Mouse (Mus musculus): ENCODE measurements at regions not wholly inside any gene's neighbourhood (a gene's known extent, or its start where the extent isn't known, plus 50 kb on each side); places are given as distances from the start of the nearest gene placed in this dataset.
A peak's percentile ranks its signal among the peaks of the same experiment; 100 is the strongest.

DNA sequence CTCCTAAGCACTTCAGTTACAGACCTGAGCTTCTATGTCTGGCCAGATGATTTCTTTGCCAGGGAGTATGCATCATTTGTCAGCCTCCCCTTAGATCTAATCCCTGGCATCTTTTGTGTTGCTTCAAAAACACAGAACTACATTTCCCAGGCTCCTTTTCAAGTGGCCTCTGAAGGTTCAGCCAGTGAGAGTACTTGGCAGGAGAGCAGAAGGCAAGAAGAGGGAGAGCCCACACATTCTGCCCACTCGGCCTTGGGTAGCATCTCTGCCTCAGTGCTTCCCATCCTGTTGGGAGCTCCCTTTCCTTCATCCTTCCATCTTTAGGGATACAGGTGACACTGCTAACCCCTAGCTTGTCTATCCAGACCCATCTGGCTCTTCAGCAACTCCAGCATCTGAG, 214.9 kb downstream of the Bcor start:
- TF ChIP-seq CTCF (IDR thresholded peaks at IDR 0.05; ENCODE audit: low read depth, low read length) (no peak), POLR2A (IDR thresholded peaks at IDR 0.05; ENCODE audit: extremely low read depth, insufficient read depth, low read length) (no peak)
- Histone ChIP-seq H3K36me3 (ENCODE audit: control insufficient read depth, insufficient read depth, low read length) (no peaks in the 10 kb centered on the region), H3K4me1 (ENCODE audit: control insufficient read depth, insufficient read depth, low read length) (0 out of 2 replicates have a peak, but pooled peaks cover 1% of the 10 kb centered on the region), H3K27me3 (ENCODE audit: control insufficient read depth, insufficient read depth, low read length) (no peaks in the 10 kb centered on the region), H3K4me3 (ENCODE audit: insufficient read depth, low read depth, low read length) (no peak overlapping the region), H3K27ac (replicated peaks; ENCODE audit: insufficient read depth, low read depth, low read length) (no peak overlapping the region), H3K79me2 (ENCODE audit: control insufficient read depth, insufficient read depth, low read length) (no peaks in the 10 kb centered on the region), H3K9ac (ENCODE audit: low read depth, low read length) (no peak overlapping the region)
- WGBS: 100% methylated on average over 1 of the region's 1 CpGs
- no peak for DNase-seq (ENCODE audit: extremely low read depth, low read depth, low spot score)

DNA sequence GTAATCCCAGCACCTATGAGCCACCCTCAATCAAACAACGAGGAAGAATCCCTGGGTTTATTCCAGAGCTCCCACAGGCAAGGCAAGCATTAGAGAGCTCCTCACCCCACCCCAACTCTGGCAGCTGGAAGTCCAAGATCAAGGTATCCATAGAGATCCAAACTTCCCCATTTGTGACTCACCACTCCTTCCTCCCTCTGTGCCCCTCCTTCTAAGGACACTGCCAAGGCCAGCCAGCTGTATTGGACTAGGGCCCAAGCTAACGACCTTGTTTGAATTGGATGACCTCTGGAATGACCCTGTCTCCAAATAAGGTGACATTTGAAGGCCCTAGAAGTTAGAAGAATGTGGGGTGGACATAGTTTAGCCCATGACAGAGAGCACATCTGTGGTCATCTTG, 208.0 kb downstream of the Bcor start:
- Histone ChIP-seq H3K36me3 (ENCODE audit: control insufficient read depth, insufficient read depth, low read length) (no peaks in the 10 kb centered on the region), H3K27ac (replicated peaks; ENCODE audit: insufficient read depth, low read depth, low read length) (no peak overlapping the region), H3K4me3 (ENCODE audit: insufficient read depth, low read depth, low read length) (no peak overlapping the region), H3K4me1 (ENCODE audit: control insufficient read depth, insufficient read depth, low read length) (peaks cover 7% of the 10 kb centered on the region; the same call in 1 of the 2 replicates), H3K79me2 (ENCODE audit: control insufficient read depth, insufficient read depth, low read length) (no peaks in the 10 kb centered on the region), H3K9ac (ENCODE audit: low read depth, low read length) (no peak overlapping the region), H3K27me3 (ENCODE audit: control insufficient read depth, insufficient read depth, low read length) (no peaks in the 10 kb centered on the region)
- peak; percentile 66 for DNase-seq (ENCODE audit: extremely low read depth, low read depth, low spot score)
- no peak for TF ChIP-seq POLR2A (IDR thresholded peaks at IDR 0.05; ENCODE audit: extremely low read depth, insufficient read depth, low read length)
- TF ChIP-seq CTCF (IDR thresholded peaks at IDR 0.05; ENCODE audit: low read depth, low read length): no peak
- 9% methylated on average over 2 of the region's 2 CpGs for WGBS

DNA sequence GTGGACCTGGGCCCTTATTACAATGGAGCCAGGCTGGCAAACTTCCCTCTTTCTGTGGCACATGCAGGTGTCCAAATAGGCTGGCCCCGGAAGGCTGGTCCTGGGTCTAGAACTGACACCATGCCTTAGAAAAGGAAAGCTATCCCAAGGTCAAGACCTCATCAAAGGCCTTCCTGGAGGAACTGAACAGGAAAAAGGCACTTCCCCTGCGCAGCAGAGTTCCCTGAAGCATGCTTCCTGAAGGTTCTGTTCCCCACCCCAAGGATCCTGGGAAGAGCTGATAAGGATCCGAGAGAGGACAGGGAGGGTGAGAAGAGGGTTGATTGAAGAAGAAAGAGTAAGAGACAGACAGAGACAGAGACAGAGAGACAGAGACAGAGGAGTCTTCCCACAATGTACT, 204.0 kb downstream of the Bcor start:
- H3K36me3 ChIP-seq (ENCODE audit: control insufficient read depth, insufficient read depth, low read length): no peaks in the 10 kb centered on the region
- DNase-seq (ENCODE audit: extremely low read depth, low read depth, low spot score): no peak
- 77% methylated on average over 3 of the region's 3 CpGs for WGBS
- no peak overlapping the region for H3K4me3 ChIP-seq (ENCODE audit: insufficient read depth, low read depth, low read length)
- H3K79me2 ChIP-seq (ENCODE audit: control insufficient read depth, insufficient read depth, low read length): no peaks in the 10 kb centered on the region
- no peaks in the 10 kb centered on the region for H3K27me3 ChIP-seq (ENCODE audit: control insufficient read depth, insufficient read depth, low read length)
- H3K9ac ChIP-seq (ENCODE audit: low read depth, low read length): no peak overlapping the region
- no peak overlapping the region for H3K27ac ChIP-seq (replicated peaks; ENCODE audit: insufficient read depth, low read depth, low read length)
- H3K4me1 ChIP-seq (ENCODE audit: control insufficient read depth, insufficient read depth, low read length): peaks cover 8% of the 10 kb centered on the region; the same call in 1 of the 2 replicates
- TF ChIP-seq CTCF (IDR thresholded peaks at IDR 0.05; ENCODE audit: low read depth, low read length) (no peak), POLR2A (IDR thresholded peaks at IDR 0.05; ENCODE audit: extremely low read depth, insufficient read depth, low read length) (no peak)

DNA sequence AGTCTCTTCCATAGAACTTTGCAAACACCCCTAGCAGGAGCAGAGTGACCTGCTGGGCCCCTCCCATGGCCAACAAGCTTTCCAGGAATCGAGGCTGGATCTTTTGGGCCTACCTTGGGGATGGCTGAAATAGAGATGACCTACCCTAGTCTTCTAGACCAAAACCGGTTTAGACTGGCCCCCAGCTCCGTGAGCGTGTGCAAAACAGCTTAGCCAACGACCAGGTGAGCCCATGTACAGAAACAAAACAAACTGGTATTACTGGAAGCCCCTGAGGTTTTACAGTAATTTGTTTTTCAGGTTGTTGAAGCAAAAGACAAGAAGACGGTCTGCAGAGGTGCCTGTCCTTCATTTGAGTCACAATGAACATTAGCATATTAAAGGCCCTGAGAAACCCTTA, 203.1 kb downstream of the Bcor start:
- 96% methylated on average over 6 of the region's 6 CpGs for WGBS
- Histone ChIP-seq H3K27ac (replicated peaks; ENCODE audit: insufficient read depth, low read depth, low read length) (no peak overlapping the region), H3K4me1 (ENCODE audit: control insufficient read depth, insufficient read depth, low read length) (peaks cover 6% of the 10 kb centered on the region; the same call in 1 of the 2 replicates), H3K4me3 (ENCODE audit: insufficient read depth, low read depth, low read length) (no peak overlapping the region), H3K79me2 (ENCODE audit: control insufficient read depth, insufficient read depth, low read length) (no peaks in the 10 kb centered on the region), H3K9ac (ENCODE audit: low read depth, low read length) (no peak overlapping the region), H3K36me3 (ENCODE audit: control insufficient read depth, insufficient read depth, low read length) (no peaks in the 10 kb centered on the region), H3K27me3 (ENCODE audit: control insufficient read depth, insufficient read depth, low read length) (no peaks in the 10 kb centered on the region)
- no peak for DNase-seq (ENCODE audit: extremely low read depth, low read depth, low spot score)
- TF ChIP-seq CTCF (IDR thresholded peaks at IDR 0.05; ENCODE audit: low read depth, low read length): no peak
- TF ChIP-seq POLR2A (IDR thresholded peaks at IDR 0.05; ENCODE audit: extremely low read depth, insufficient read depth, low read length): no peak

DNA sequence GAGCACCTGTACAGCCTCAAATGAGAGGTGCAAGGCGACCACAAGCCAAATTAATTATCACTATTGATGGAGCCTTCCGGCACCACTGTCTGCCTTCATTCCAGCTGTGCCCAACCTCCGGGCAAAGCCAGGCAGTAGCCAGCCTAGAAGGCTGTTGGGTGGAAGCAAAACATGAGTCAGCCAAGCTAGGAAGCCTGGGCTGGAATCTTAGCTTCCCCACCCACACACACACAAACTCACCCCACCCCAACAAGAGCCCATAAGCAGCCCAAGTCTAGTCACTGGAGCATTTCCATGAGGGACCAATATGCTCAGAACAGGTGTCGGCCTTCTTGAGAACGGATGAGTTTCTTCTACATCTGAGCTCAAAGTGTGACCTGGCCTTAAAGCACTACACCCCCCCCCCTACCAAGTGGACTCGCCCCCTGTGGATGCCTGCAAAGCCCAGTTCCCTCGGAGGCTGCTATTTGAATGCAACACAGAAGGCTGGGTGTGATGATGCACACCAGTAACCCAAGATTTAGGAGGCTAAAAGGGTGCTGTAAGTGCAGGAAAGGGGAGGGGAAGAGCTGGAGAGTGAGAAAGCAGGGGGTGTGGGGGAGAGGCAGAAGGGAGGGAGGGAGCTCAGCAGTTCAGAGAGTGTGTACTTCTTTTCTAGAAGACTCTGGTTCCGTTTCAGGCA, 200.1 kb downstream of the Bcor start:
- H3K9ac ChIP-seq (ENCODE audit: low read depth, low read length): no peak overlapping the region
- no peaks in the 10 kb centered on the region for H3K27me3 ChIP-seq (ENCODE audit: control insufficient read depth, insufficient read depth, low read length)
- H3K36me3 ChIP-seq (ENCODE audit: control insufficient read depth, insufficient read depth, low read length): no peaks in the 10 kb centered on the region
- no peak overlapping the region for H3K27ac ChIP-seq (replicated peaks; ENCODE audit: insufficient read depth, low read depth, low read length)
- no peaks in the 10 kb centered on the region for H3K79me2 ChIP-seq (ENCODE audit: control insufficient read depth, insufficient read depth, low read length)
- no peak overlapping the region for H3K4me3 ChIP-seq (ENCODE audit: insufficient read depth, low read depth, low read length)
- WGBS: 99% methylated on average over 8 of the region's 8 CpGs
- TF ChIP-seq CTCF (IDR thresholded peaks at IDR 0.05; ENCODE audit: low read depth, low read length): no peak
- no peak for TF ChIP-seq POLR2A (IDR thresholded peaks at IDR 0.05; ENCODE audit: extremely low read depth, insufficient read depth, low read length)
- no peak for DNase-seq (ENCODE audit: extremely low read depth, low read depth, low spot score)
- peaks cover 2% of the 10 kb centered on the region; the same call in 1 of the 2 replicates for H3K4me1 ChIP-seq (ENCODE audit: control insufficient read depth, insufficient read depth, low read length)

DNA sequence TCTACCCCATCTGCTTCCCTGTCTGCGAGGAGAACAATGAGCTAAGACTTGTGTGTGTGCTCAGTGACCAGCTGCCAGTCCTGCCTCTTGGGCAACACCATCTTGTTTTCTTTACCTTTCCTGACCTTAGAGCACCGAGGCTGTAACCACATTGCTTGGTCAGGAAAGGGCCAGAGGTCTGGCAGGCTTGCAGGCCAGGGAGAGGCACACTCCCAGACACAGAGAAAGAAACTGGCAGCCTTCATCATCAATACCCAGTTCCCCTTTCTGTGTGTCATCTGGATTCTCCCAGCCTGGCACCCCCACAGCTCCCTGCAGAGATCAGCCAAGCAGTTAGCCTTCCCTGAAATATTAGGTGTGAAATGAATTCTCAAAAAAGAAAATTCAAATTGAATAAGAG, 198.8 kb downstream of the Bcor start:
- 14% methylated on average over 1 of the region's 2 CpGs for WGBS
- H3K79me2 ChIP-seq (ENCODE audit: control insufficient read depth, insufficient read depth, low read length): no peaks in the 10 kb centered on the region
- no peak overlapping the region for H3K27ac ChIP-seq (replicated peaks; ENCODE audit: insufficient read depth, low read depth, low read length)
- H3K4me1 ChIP-seq (ENCODE audit: control insufficient read depth, insufficient read depth, low read length): peaks cover 2% of the 10 kb centered on the region; the same call in 1 of the 2 replicates
- H3K36me3 ChIP-seq (ENCODE audit: control insufficient read depth, insufficient read depth, low read length): no peaks in the 10 kb centered on the region
- H3K4me3 ChIP-seq (ENCODE audit: insufficient read depth, low read depth, low read length): no peak overlapping the region
- no peak overlapping the region for H3K9ac ChIP-seq (ENCODE audit: low read depth, low read length)
- DNase-seq (ENCODE audit: extremely low read depth, low read depth, low spot score): peak; percentile 64
- H3K27me3 ChIP-seq (ENCODE audit: control insufficient read depth, insufficient read depth, low read length): no peaks in the 10 kb centered on the region
- TF ChIP-seq CTCF (IDR thresholded peaks at IDR 0.05; ENCODE audit: low read depth, low read length): no peak
- no peak for TF ChIP-seq POLR2A (IDR thresholded peaks at IDR 0.05; ENCODE audit: extremely low read depth, insufficient read depth, low read length)
